Mouse (Mus musculus) kidney, postnatal 0 days (tissue): ENCODE results near the gene Ap2m1. TPM values are rescaled to one million over a fixed set of nuclear protein-coding genes. Genes with fewer than 3 reads are reported as not detected.

ENCODE experiments used
- ATAC-seq: fragments of 200-750 bp; cut with Nextera tagmentation; replicated peaks from 2 replicates; pipeline ENCODE4 v1.8.0; 2017; ENCODE audit warnings: low read depth, moderate number of reproducible peaks, moderate TSS enrichment, moderate library complexity; ENCODE audit not compliant: low FRiP score
- DNase-seq: peaks from one replicate; pipeline ENCODE4 v3.0.0-alpha.2; 2016; ENCODE audit warnings: low spot score
- H3K27ac ChIP-seq: fragments of 300-500 bp; sonication (generic); 2 replicates; pipeline ENCODE4 v1.5.1; 2014; ENCODE audit warnings: mild to moderate bottlenecking
- H3K27me3 ChIP-seq: fragments of 300-500 bp; sonication (generic); 2 replicates; pipeline ENCODE4 v1.6.1; 2014; ENCODE audit warnings: low read length, mixed read lengths; ENCODE audit not compliant: insufficient read depth
- H3K36me3 ChIP-seq: fragments of 300-500 bp; sonication (generic); 2 replicates; pipeline ENCODE4 v1.6.1; 2014; ENCODE audit warnings: low read length, mixed read lengths; ENCODE audit not compliant: insufficient read depth
- H3K4me1 ChIP-seq: fragments of 300-500 bp; sonication (generic); replicated peaks from 2 replicates; pipeline ENCODE4 v1.6.1; 2014; ENCODE audit warnings: antibody characterized with exemption, low read length, mixed read lengths; ENCODE audit not compliant: insufficient read depth
- H3K4me2 ChIP-seq: fragments of 300-500 bp; sonication (generic); 2 replicates; pipeline ENCODE4 v1.6.1; 2014; ENCODE audit warnings: mild to moderate bottlenecking, low read length, moderate library complexity, mixed read lengths
- H3K4me3 ChIP-seq: fragments of 300-500 bp; sonication (generic); replicated peaks from 2 replicates; pipeline ENCODE4 v1.5.1; 2014; ENCODE audit warnings: low read depth, low read length
- H3K9ac ChIP-seq: fragments of 300-500 bp; sonication (generic); 2 replicates; pipeline ENCODE4 v1.6.1; 2014; ENCODE audit warnings: low read depth, low read length
- H3K9me3 ChIP-seq: fragments of 300-500 bp; sonication (generic); replicated peaks from 2 replicates; pipeline ENCODE4 v1.6.1; 2016; ENCODE audit warnings: low read length, inconsistent platforms, mixed read lengths
- CTCF ChIP-seq: IDR thresholded peaks from 2 replicates; pipeline ENCODE4 v1.5.1; 2016; ENCODE audit warnings: antibody characterized with exemption, low read depth, mild to moderate bottlenecking, moderate library complexity
- WGBS: fragments of 180-500 bp; shearing (Covaris S2); extraction: QIAGEN DNeasy Blood & Tissue Kit; methylation state at CpG from one replicate; pipeline ENCODE4 v1.1.7; 2014; 5-methylcytosine and 5-hydroxymethylcytosine counted together
- polyA plus RNA-seq: library from polyadenylated mRNA; unstranded; fragments of >200 nt; fragmentation: Nextera tagmentation; extraction: Ambion mirVana; gene quantifications from 2 replicates; pipeline ENCODE4 v1.2.1, GENCODE M21; 2015

The Ap2m1 gene
- polyA plus RNA-seq, 1 experiment from 2014 or later, result 605 TPM

GRCm38 (mm10) chr16:20557381-20557780 is 22.1 kb downstream of the Ap2m1 start:
- WGBS, result 64% methylated on average over 7 of the region's 7 CpGs
- H3K4me1 ChIP-seq, result no peaks in the 10 kb centered on the region
- H3K4me3 ChIP-seq, result no peak overlapping the region
- H3K4me2 ChIP-seq, result no peak overlapping the region
- no peaks in the 10 kb centered on the region for H3K27me3 ChIP-seq
- no peak overlapping the region for H3K27ac ChIP-seq
- DNase-seq, result no peak
- ATAC-seq, result no peak
- no peak for TF ChIP-seq CTCF
- peaks cover 56% of the 10 kb centered on the region for H3K36me3 ChIP-seq
- H3K9me3 ChIP-seq, result no peaks in the 10 kb centered on the region
- no peak overlapping the region for H3K9ac ChIP-seq

GRCm38 (mm10) chr16:20565075-20565474 is 29.8 kb downstream of the Ap2m1 start:
- WGBS, result 67% methylated on average over 1 of the region's 1 CpGs
- H3K9ac ChIP-seq, result no peak overlapping the region

GRCm38 (mm10) chr16:20589366-20589938 is 54.2 kb downstream of the Ap2m1 start, which contains the start of gene Vwa5b2:
Gene Vwa5b2 (plus strand): TSS chr16:20589471.
- ATAC-seq (peak; percentile 75), DNase-seq (peak; percentile 8)
- no peak for TF ChIP-seq CTCF
- H3K4me2 ChIP-seq, result peak within 1 kb of the TSS; percentile 91
- peaks cover 34% of the 10 kb centered on the region for H3K27me3 ChIP-seq
- no peaks in the 10 kb centered on the region for H3K9me3 ChIP-seq
- H3K36me3 ChIP-seq, result no peaks in the 10 kb centered on the region
- WGBS, result 0% methylated on average over 22 of the region's 24 CpGs
- H3K4me1 ChIP-seq, result peaks cover 17% of the 10 kb centered on the region
- H3K9ac ChIP-seq, result peak within 1 kb of the TSS; percentile 37; the same call in 1 of the 2 replicates
- peak within 1 kb of the TSS; percentile 48 for H3K4me3 ChIP-seq
- H3K27ac ChIP-seq, result no peak within 1 kb of the TSS

More at GRCm38 (mm10) chr16:20565075-20565474, 29.8 kb downstream of the Ap2m1 start:
- Histone ChIP-seq H3K4me3 (no peak overlapping the region), H3K9me3 (no peaks in the 10 kb centered on the region), H3K27me3 (no peaks in the 10 kb centered on the region), H3K36me3 (peaks cover 21% of the 10 kb centered on the region), H3K4me2 (no peak overlapping the region), H3K27ac (no peak overlapping the region), H3K4me1 (no peaks in the 10 kb centered on the region)
- DNase-seq (no peak), ATAC-seq (no peak)
- TF ChIP-seq CTCF, result no peak

- H3K4me1 ChIP-seq, result peaks cover 17% of the 10 kb centered on the region
- no peaks in the 10 kb centered on the region for H3K36me3 ChIP-seq
- peak overlapping the region; percentile 91 for H3K4me2 ChIP-seq
- H3K4me3 ChIP-seq, result peak overlapping the region; percentile 48
- H3K27me3 ChIP-seq, result peaks cover 34% of the 10 kb centered on the region
- peak overlapping the region; percentile 37; the same call in 1 of the 2 replicates for H3K9ac ChIP-seq
- H3K9me3 ChIP-seq, result no peaks in the 10 kb centered on the region
- peak; percentile 38 for DNase-seq
- H3K27ac ChIP-seq, result no peak overlapping the region
- 0% methylated on average over 35 of the region's 39 CpGs for WGBS
- peak; percentile 62 for ATAC-seq
- TF ChIP-seq CTCF, result no peak
These were observed 54.8 kb downstream of the Ap2m1 start for GRCm38 (mm10) chr16:20589939-20590679.

GRCm38 (mm10) chr16:20590680-20591038 is 55.4 kb downstream of the Ap2m1 start:
- peaks cover 17% of the 10 kb centered on the region for H3K4me1 ChIP-seq
- no peaks in the 10 kb centered on the region for H3K36me3 ChIP-seq
- H3K9me3 ChIP-seq, result no peaks in the 10 kb centered on the region
- H3K9ac ChIP-seq, result no peak overlapping the region
- peaks cover 34% of the 10 kb centered on the region for H3K27me3 ChIP-seq
- H3K4me2 ChIP-seq, result peak overlapping the region; percentile 91
- no peak overlapping the region for H3K27ac ChIP-seq
- WGBS, result 2% methylated on average over 15 of the region's 17 CpGs
- DNase-seq, result no peak
- ATAC-seq, result peak; percentile 31; the same call in 1 of the 2 replicates
- H3K4me3 ChIP-seq, result peak overlapping the region; percentile 48
- no peak for TF ChIP-seq CTCF

GRCm38 (mm10) chr16:20591076-20591705 is 55.9 kb downstream of the Ap2m1 start:
- no peak for TF ChIP-seq CTCF
- peaks cover 34% of the 10 kb centered on the region for H3K27me3 ChIP-seq
- no peaks in the 10 kb centered on the region for H3K9me3 ChIP-seq
- H3K36me3 ChIP-seq, result no peaks in the 10 kb centered on the region
- H3K4me3 ChIP-seq, result peak overlapping the region; percentile 48; the same call in 1 of the 2 replicates
- no peak overlapping the region for H3K27ac ChIP-seq
- WGBS, result 5% methylated on average over 48 of the region's 48 CpGs
- peak overlapping the region; percentile 91 for H3K4me2 ChIP-seq
- DNase-seq (no peak), ATAC-seq (no peak)
- no peak overlapping the region for H3K9ac ChIP-seq
- H3K4me1 ChIP-seq, result peaks cover 17% of the 10 kb centered on the region

Other genes starting within 250 kb of the Ap2m1 start
- 110 and 115 TPM in 2 replicates for gene Parl, start 233.1 kb upstream of the Ap2m1 start, polyA plus RNA-seq
- not detected in 2 replicates for gene Cyp2ab1, start 210.1 kb upstream of the Ap2m1 start, polyA plus RNA-seq
- 35.7 and 38.6 TPM in 2 replicates for gene Abcc5, start 109.1 kb upstream of the Ap2m1 start, polyA plus RNA-seq
- 76.0 and 85.1 TPM in 2 replicates for gene Eif2b5, start 36.7 kb upstream of the Ap2m1 start, polyA plus RNA-seq
- gene Dvl3, start 18.5 kb upstream of the Ap2m1 start, polyA plus RNA-seq, result 15.7 and 16.5 TPM in 2 replicates
- gene Abcf3, start 13.1 kb downstream of the Ap2m1 start, polyA plus RNA-seq, result 51.6 and 53.6 TPM in 2 replicates
- gene Vwa5b2, start 54.0 kb downstream of the Ap2m1 start, polyA plus RNA-seq, result 0.38 and 0.43 TPM in 2 replicates
- gene Eef1akmt4, start 76.1 kb downstream of the Ap2m1 start, polyA plus RNA-seq, result 27.8 and 28.6 TPM in 2 replicates
- 0.34 TPM in 1 of 2 replicates, not detected in the other for gene Gm49333, start 76.1 kb downstream of the Ap2m1 start, polyA plus RNA-seq
- gene Alg3, start 76.3 kb downstream of the Ap2m1 start, polyA plus RNA-seq, result 35.9 and 36.5 TPM in 2 replicates
- gene Camk2n2, start 85.8 kb downstream of the Ap2m1 start, polyA plus RNA-seq, result 0.72 and 0.79 TPM in 2 replicates
- gene Ece2, start 94.3 kb downstream of the Ap2m1 start, polyA plus RNA-seq, result 1.2 and 1.6 TPM in 2 replicates
- 212 and 246 TPM in 2 replicates for gene Psmd2, start 116.2 kb downstream of the Ap2m1 start, polyA plus RNA-seq
- 115 and 119 TPM in 2 replicates for gene Eif4g1, start 132.8 kb downstream of the Ap2m1 start, polyA plus RNA-seq
- gene Fam131a, start 157.8 kb downstream of the Ap2m1 start, polyA plus RNA-seq, result 6.4 and 6.9 TPM in 2 replicates
- 98.6 and 105 TPM in 2 replicates for gene Polr2h, start 182.2 kb downstream of the Ap2m1 start, polyA plus RNA-seq
- 10.2 and 10.7 TPM in 2 replicates for gene Clcn2, start 182.3 kb downstream of the Ap2m1 start, polyA plus RNA-seq
- 2.7 and 2.9 TPM in 2 replicates for gene Chrd, start 197.6 kb downstream of the Ap2m1 start, polyA plus RNA-seq
- gene Thpo, start 199.0 kb downstream of the Ap2m1 start, polyA plus RNA-seq, result 0.62 and 0.83 TPM in 2 replicates